Mouse (Mus musculus): ENCODE data around the gene Dnm1. TPM values are rescaled to one million over a fixed set of nuclear protein-coding genes. Genes with fewer than 3 reads are reported as not detected.

The Dnm1 gene
- total RNA-seq, 2 experiments from 2014 or later = 1,259 to 1,310 TPM

- H3K4me3 ChIP-seq = peak within 1 kb of the TSS; percentile 97
- DNase-seq (ENCODE audit: extremely low spot score in 1 of 2, low spot score in 2 of 2) = peak in 1 of 2 experiments; percentile 22
- intact Hi-C loops (cut with DNase I) = loop anchor here (5.0 kb wide), 1 partner anchor 155 kb away; no protein-coding TSS in a partner anchor
- no peak for TF ChIP-seq CTCF (IDR thresholded peaks at IDR 0.05)
- H3K27ac ChIP-seq = peak within 1 kb of the TSS; percentile 95
These were observed 65.8 kb downstream of the Dnm1 start, which contains the start of gene Golga2 for GRCm38 (mm10) chr2:32287334-32287840. Gene Golga2 (plus strand): TSS chr2:32287384.

- no peak overlapping the region for H3K4me3 ChIP-seq
- DNase-seq (ENCODE audit: extremely low spot score in 1 of 2, low spot score in 2 of 2) = no peak
- no peak overlapping the region for H3K27ac ChIP-seq
- TF ChIP-seq CTCF (IDR thresholded peaks at IDR 0.05) = no peak
- intact Hi-C loops (cut with DNase I) = loop anchor here (2.0 kb wide), 1 partner anchor 19 kb away; no protein-coding TSS in a partner anchor
These were observed 69.2 kb downstream of the Dnm1 start for GRCm38 (mm10) chr2:32283986-32284385.

GRCm38 (mm10) chr2:32282727-32283126 is 70.4 kb downstream of the Dnm1 start:
- intact Hi-C loops (cut with DNase I) = loop anchor here (2.0 kb wide), 1 partner anchor 18 kb away; no protein-coding TSS in a partner anchor
- peak; percentile 73 for TF ChIP-seq CTCF (IDR thresholded peaks at IDR 0.05)
- no peak overlapping the region for H3K27ac ChIP-seq
- peak in 1 of 2 experiments; percentile 47 for DNase-seq (ENCODE audit: extremely low spot score in 1 of 2, low spot score in 2 of 2)
- no peak overlapping the region for H3K4me3 ChIP-seq

- no peak for TF ChIP-seq CTCF (IDR thresholded peaks at IDR 0.05)
- no peak overlapping the region for H3K27ac ChIP-seq
- H3K4me3 ChIP-seq = no peak overlapping the region
- intact Hi-C loops (cut with DNase I) = loop anchor here (2.0 kb wide), 1 partner anchor 17 kb away; no protein-coding TSS in a partner anchor
- DNase-seq (ENCODE audit: extremely low spot score in 1 of 2, low spot score in 2 of 2) = no peak
These were observed 70.8 kb downstream of the Dnm1 start for GRCm38 (mm10) chr2:32282289-32282688.

GRCm38 (mm10) chr2:32275823-32276222 is 77.3 kb downstream of the Dnm1 start:
- intact Hi-C loops (cut with DNase I) = no loop called here
- DNase-seq (ENCODE audit: extremely low spot score in 1 of 2, low spot score in 2 of 2) = no peak

GRCm38 (mm10) chr2:32260635-32261034 is 92.5 kb downstream of the Dnm1 start:
- intact Hi-C loops (cut with DNase I) = no loop called here
- no peak overlapping the region for H3K27ac ChIP-seq
- no peak overlapping the region for H3K4me3 ChIP-seq
- no peak for DNase-seq (ENCODE audit: extremely low spot score in 1 of 2, low spot score in 2 of 2)
- TF ChIP-seq CTCF (IDR thresholded peaks at IDR 0.05) = peak; percentile 57

More at GRCm38 (mm10) chr2:32275823-32276222, 77.3 kb downstream of the Dnm1 start:
- no peak for TF ChIP-seq CTCF (IDR thresholded peaks at IDR 0.05)
- Histone ChIP-seq H3K4me3 (no peak overlapping the region), H3K27ac (no peak overlapping the region)

- Histone ChIP-seq H3K27ac (peak within 1 kb of the TSS; percentile 86), H3K4me3 (peak within 1 kb of the TSS; percentile 61)
- intact Hi-C loops (cut with DNase I) = no loop called here
- DNase-seq (ENCODE audit: extremely low spot score in 1 of 2, low spot score in 2 of 2) = peak; percentile 87 to 89
- no peak; the same call in 1 of the 2 replicates for TF ChIP-seq CTCF (IDR thresholded peaks at IDR 0.05)
These were observed 93.3 kb downstream of the Dnm1 start, which contains the start of gene Uck1 for GRCm38 (mm10) chr2:32259657-32260417. Gene Uck1 (minus strand): TSS chr2:32260159.

GRCm38 (mm10) chr2:32258887-32259533 is 94.1 kb downstream of the Dnm1 start:
- DNase-seq (ENCODE audit: extremely low spot score in 1 of 2, low spot score in 2 of 2) = no peak
- intact Hi-C loops (cut with DNase I) = no loop called here
- Histone ChIP-seq H3K4me3 (peak overlapping the region; percentile 61), H3K27ac (no peak overlapping the region; the same call in 1 of the 2 replicates)
- no peak for TF ChIP-seq CTCF (IDR thresholded peaks at IDR 0.05)

Small RNAs within 50 kb of the gene (microRNA-seq; reads per million reads assigned to microRNA genes)
- gene Gm23363 (0.24 to 1.4 reads per million in 2 experiments), gene Mir199b (0 to 0.48 reads per million in 2 experiments)

Other genes starting within 250 kb of the Dnm1 start
- gene Prrc2b, start 202.3 kb downstream of the Dnm1 start, total RNA-seq (2021) = 100 to 1,000 TPM; 268 to 280 TPM
- gene Pomt1, start 116.7 kb downstream of the Dnm1 start, total RNA-seq (2021) = 10 to 100 TPM; 23.7 to 25.3 TPM
- 10 to 100 TPM; 45.9 to 47.1 TPM for gene Uck1, start 93.2 kb downstream of the Dnm1 start, total RNA-seq (2021)
- 10 to 100 TPM; 83.2 to 86.4 TPM for gene Golga2, start 66.0 kb downstream of the Dnm1 start, total RNA-seq (2021)
- 100 to 1,000 TPM; 186 to 193 TPM for gene Swi5, start 65.3 kb downstream of the Dnm1 start, total RNA-seq (2021)
- gene Ciz1, start 1.0 kb downstream of the Dnm1 start, total RNA-seq (2021) = 10 to 100 TPM; 89.7 to 90.1 TPM
- 100 to 1,000 TPM; 341 to 349 TPM for gene 1110008P14Rik, start 28.6 kb upstream of the Dnm1 start, total RNA-seq (2021)
- gene Lcn2, start 34.9 kb upstream of the Dnm1 start, total RNA-seq (2021) = 10 to 100 TPM in 1 of 2 experiments, under 1 TPM in 1; 0.44 to 19.4 TPM
- 10 to 100 TPM; 47.2 to 47.8 TPM for gene Ptges2, start 42.6 kb upstream of the Dnm1 start, total RNA-seq (2021)
- 1 to 10 TPM; 3.3 to 3.7 TPM for gene Naif1, start 97.1 kb upstream of the Dnm1 start, total RNA-seq (2021)
- 10 to 100 TPM; 65.2 to 79.1 TPM for gene Slc25a25, start 98.1 kb upstream of the Dnm1 start, total RNA-seq (2021)
- 10 to 100 TPM; 61.1 to 64.8 TPM for gene Fam102a, start 182.0 kb upstream of the Dnm1 start, total RNA-seq (2021)
- 10 to 100 TPM; 79.4 to 82.6 TPM for gene Dpm2, start 217.5 kb upstream of the Dnm1 start, total RNA-seq (2021)
- gene Pip5kl1, start 221.5 kb upstream of the Dnm1 start, total RNA-seq (2021) = 10 to 100 TPM; 10.1 to 14.1 TPM
- 1 to 10 TPM in 1 of 2 experiments, under 1 TPM in 1; 0.75 to 1.1 TPM for gene 9430097D07Rik, start 222.3 kb upstream of the Dnm1 start, total RNA-seq (2021)
- gene St6galnac4, start 233.8 kb upstream of the Dnm1 start, total RNA-seq (2021) = 10 to 100 TPM; 37.2 to 38.0 TPM
- 100 to 1,000 TPM; 122 to 133 TPM for gene St6galnac6, start 246.4 kb upstream of the Dnm1 start, total RNA-seq (2021)

Measured in left cerebral cortex, adult 2 months (tissue).